Comparison of ENCODE assay signal across 9 mouse cellular contexts in the genomic region with DNA sequence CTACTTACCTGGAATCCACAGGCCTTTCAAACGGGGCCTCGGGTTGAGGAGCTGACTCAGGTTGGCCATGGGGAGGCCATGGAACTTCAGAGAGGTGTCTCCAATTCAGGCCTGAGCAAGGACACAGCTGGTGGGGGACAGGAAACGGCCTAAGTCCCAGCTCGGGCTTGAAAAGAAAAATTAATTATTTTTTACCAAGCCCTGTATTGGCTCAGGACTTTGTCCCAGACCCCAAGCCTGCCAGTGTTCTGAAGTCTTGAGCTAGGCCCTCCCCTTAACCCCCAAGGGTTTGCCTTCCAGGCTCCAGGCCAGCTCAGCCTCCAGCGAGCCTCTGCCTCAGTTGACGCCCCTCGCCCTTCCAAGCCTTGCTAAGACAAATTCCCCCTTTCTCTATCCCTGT. TPM values are rescaled to one million over a fixed set of nuclear protein-coding genes. Genes with fewer than 3 reads are reported as not detected.
A peak's percentile ranks its signal among the peaks of the same experiment; 100 is the strongest.
DNase-seq lines count a peak whose midpoint lies in the region; ATAC-seq and TF ChIP-seq lines count a peak whose summit lies in the region.
"Had no signal": no experiment of that assay in that cellular context is flagged by ENCODE, and none has a peak within 500 bp of the region (broad histone marks: within the 10 kb centered on the region; RNA-seq: fewer than 3 reads in every experiment).

Gene Pth1r, minus strand, starts transcription at position 185 of the 400 bp plus-strand sequence.

- no peak within 1 kb of the TSS for H3K9ac ChIP-seq in neural tube, embryonic 11.5 days (ENCODE audit: low read length)
- H3K9ac ChIP-seq in kidney, embryonic 15.5 days, result no peak within 1 kb of the TSS
- H3K9ac ChIP-seq in stomach, postnatal 0 days (ENCODE audit: low read length), result no peak within 1 kb of the TSS
- H3K9ac ChIP-seq: forebrain, postnatal 0 days had no signal

- no peak within 1 kb of the TSS for H3K27ac ChIP-seq in gastrocnemius, adult 2 months
- H3K27ac ChIP-seq in neural tube, embryonic 11.5 days (ENCODE audit: low read depth, low read length), result no peak within 1 kb of the TSS
- peak within 1 kb of the TSS; percentile 90 for H3K27ac ChIP-seq in kidney, embryonic 15.5 days
- H3K27ac ChIP-seq in stomach, postnatal 0 days (replicated peaks), result no peak within 1 kb of the TSS

- H3K4me2 ChIP-seq in neural tube, embryonic 11.5 days (ENCODE audit: low read depth), result no peak within 1 kb of the TSS
- peak within 1 kb of the TSS; percentile 91 for H3K4me2 ChIP-seq in kidney, embryonic 15.5 days
- no peak within 1 kb of the TSS for H3K4me2 ChIP-seq in stomach, postnatal 0 days (replicated peaks; ENCODE audit: low read depth)

- peaks cover 20% of the 10 kb centered on the region for H3K4me1 ChIP-seq in neural tube, embryonic 11.5 days (ENCODE audit: control insufficient read depth, insufficient read depth, low read length)
- H3K4me1 ChIP-seq in kidney, embryonic 15.5 days, result peaks cover 93% of the 10 kb centered on the region
- H3K4me1 ChIP-seq in stomach, postnatal 0 days (replicated peaks; ENCODE audit: control insufficient read depth, insufficient read depth), result no peaks in the 10 kb centered on the region

- no peaks in the 10 kb centered on the region for H3K27me3 ChIP-seq in neural tube, embryonic 11.5 days (ENCODE audit: control insufficient read depth, insufficient read depth, low read length)
- H3K27me3 ChIP-seq in kidney, embryonic 15.5 days, result peaks cover 16% of the 10 kb centered on the region
- H3K27me3 ChIP-seq in stomach, postnatal 0 days (ENCODE audit: control insufficient read depth, insufficient read depth, low read length), result no peaks in the 10 kb centered on the region; the same call in none of the 2 replicates

- ATAC-seq in neural tube, embryonic 11.5 days (ENCODE audit: insufficient read depth, low FRiP score, low TSS enrichment), result no peak
- ATAC-seq in kidney, embryonic 15.5 days (replicated peaks; ENCODE audit: low FRiP score), result no peak
- ATAC-seq in stomach, postnatal 0 days (ENCODE audit: low FRiP score, low TSS enrichment), result no peak
- ATAC-seq: forebrain, postnatal 0 days had no signal

- no peak for TF ChIP-seq EP300 in stomach, postnatal 0 days (optimal IDR thresholded peaks at IDR 0.05)

- H3K36me3 ChIP-seq in neural tube, embryonic 11.5 days (ENCODE audit: control insufficient read depth, insufficient read depth, low read length), result no peaks in the 10 kb centered on the region
- H3K36me3 ChIP-seq in kidney, embryonic 15.5 days, result no peaks in the 10 kb centered on the region
- no peaks in the 10 kb centered on the region for H3K36me3 ChIP-seq in stomach, postnatal 0 days (ENCODE audit: control insufficient read depth, insufficient read depth, low read length)

- WGBS in neural tube, embryonic 11.5 days, result 66% methylated on average over 7 of the region's 7 CpGs
- WGBS in kidney, embryonic 15.5 days, result 42% methylated on average over 7 of the region's 7 CpGs
- WGBS in stomach, postnatal 0 days, result 64% methylated on average over 7 of the region's 7 CpGs

- no peak for TF ChIP-seq CTCF in gastrocnemius, adult 2 months (IDR thresholded peaks at IDR 0.05)
- no peak for TF ChIP-seq CTCF in stomach, postnatal 0 days (IDR thresholded peaks at IDR 0.05; ENCODE audit: low read depth)

- no peak for DNase-seq in gastrocnemius, postnatal 4 days (ENCODE audit: low spot score in 2 of 2)
- no peak for DNase-seq in gastrocnemius, adult 2 months
- DNase-seq in neural tube, embryonic 11.5 days (ENCODE audit: low spot score), result no peak
- no peak for DNase-seq in neural tube, embryonic 10.5 days (ENCODE audit: extremely low spot score, low spot score)
- no peak for DNase-seq in stomach, postnatal 0 days (ENCODE audit: low spot score)
- DNase-seq in right cerebral cortex, postnatal 14 days, result no peak
- DNase-seq in urinary bladder, adult 18-20 months (ENCODE audit: low spot score in 2 of 2), result no peak
- DNase-seq: forebrain, postnatal 0 days had no signal

- H3K9me3 ChIP-seq in neural tube, embryonic 11.5 days (ENCODE audit: control insufficient read depth, low read length), result no peaks in the 10 kb centered on the region
- no peaks in the 10 kb centered on the region for H3K9me3 ChIP-seq in kidney, embryonic 15.5 days (replicated peaks)
- H3K9me3 ChIP-seq in stomach, postnatal 0 days (ENCODE audit: control insufficient read depth, low read length), result no peaks in the 10 kb centered on the region

- intact Hi-C loops in gastrocnemius, adult 2 months (cut with DNase I), result no loop called here

- no peak within 1 kb of the TSS for H3K4me3 ChIP-seq in gastrocnemius, adult 2 months
- no peak within 1 kb of the TSS for H3K4me3 ChIP-seq in neural tube, embryonic 11.5 days (ENCODE audit: low read depth, low read length)
- peak within 1 kb of the TSS; percentile 6; the same call in 1 of the 2 replicates for H3K4me3 ChIP-seq in kidney, embryonic 15.5 days (replicated peaks)
- H3K4me3 ChIP-seq in stomach, postnatal 0 days (ENCODE audit: low read depth, low read length), result no peak within 1 kb of the TSS

RNA-seq across cellular contexts. Expression of gene Pth1r, which starts in this region (rescaled TPM):
- total RNA-seq in gastrocnemius, postnatal 4 days (2021), result 10 to 100 TPM; 11.8 to 13.4 TPM
- 1 to 10 TPM in 1 of 2 experiments, under 1 TPM in 1; 0.99 to 1.3 TPM for total RNA-seq in gastrocnemius, adult 2 months (2021)
- polyA plus RNA-seq in neural tube, embryonic 11.5 days (2014; fragmentation: Nextera tagmentation; extraction: Ambion mirVana), result 33.7 and 36.2 TPM in 2 replicates
- polyA plus RNA-seq in kidney, embryonic 15.5 days (2015; fragmentation: Nextera tagmentation; extraction: Ambion mirVana), result 67.1 and 70.1 TPM in 2 replicates
- polyA plus RNA-seq in stomach, postnatal 0 days (2015; fragmentation: Nextera tagmentation; extraction: Ambion mirVana), result 10.5 and 10.6 TPM in 2 replicates

Comparison
In these comparisons a context has a peak if more than half of its experiments do, and no peak if none do; other contexts are left out.
1. RNA of gene Pth1r (total RNA-seq): 11.8 to 13.4 TPM in gastrocnemius, postnatal 4 days; 0.99 to 1.3 TPM in gastrocnemius, adult 2 months; every median in the first group is over 4 times any median in the second.